28 mouse cellular contexts compared by ENCODE assay signal in genomic region chr9:42863360-42863759, GRCm38 (mm10).
DNase-seq lines count a peak whose midpoint lies in the region; ATAC-seq and TF ChIP-seq lines count a peak whose summit lies in the region.
"Had no signal": no experiment of that assay in that cellular context is flagged by ENCODE, and none has a peak within 500 bp of the region (broad histone marks: within the 10 kb centered on the region; RNA-seq: fewer than 3 reads in every experiment).

No protein-coding gene starts in this region.

- peaks cover 31% of the 10 kb centered on the region for H3K4me1 ChIP-seq in forebrain, embryonic 13.5 days
- H3K4me1 ChIP-seq in forebrain, embryonic 12.5 days, result peaks cover 27% of the 10 kb centered on the region
- H3K4me1 ChIP-seq in forebrain, postnatal 0 days (ENCODE audit: insufficient read depth), result peaks cover 9% of the 10 kb centered on the region; the same call in 1 of the 2 replicates
- H3K4me1 ChIP-seq: liver, embryonic 12.5 days had no signal

- peaks cover 6% of the 10 kb centered on the region for H3K27me3 ChIP-seq in forebrain, embryonic 13.5 days
- peaks cover 15% of the 10 kb centered on the region for H3K27me3 ChIP-seq in forebrain, embryonic 12.5 days
- no peaks in the 10 kb centered on the region for H3K27me3 ChIP-seq in forebrain, postnatal 0 days (ENCODE audit: insufficient read depth, low read length)
- H3K27me3 ChIP-seq: limb, embryonic 13.5 days; liver, embryonic 12.5 days had no signal

- no peak for TF ChIP-seq POLR2A in brain, embryonic 14.5 days (IDR thresholded peaks at IDR 0.05; ENCODE audit: borderline replicate concordance, extremely low read depth, insufficient read depth, insufficient read length, poor library complexity, severe bottlenecking)

- ATAC-seq in forebrain, embryonic 13.5 days, result peak; percentile 30; the same call in 1 of the 2 replicates
- ATAC-seq in forebrain, embryonic 12.5 days (ENCODE audit: low FRiP score), result no peak
- ATAC-seq in forebrain, postnatal 0 days, result peak; percentile 88
- ATAC-seq: hindbrain, embryonic 16.5 days; intestine, embryonic 16.5 days; liver, embryonic 12.5 days; Patski had no signal

- no peak overlapping the region for H3K9ac ChIP-seq in forebrain, embryonic 13.5 days
- no peak overlapping the region for H3K9ac ChIP-seq in forebrain, embryonic 12.5 days
- H3K9ac ChIP-seq in forebrain, postnatal 0 days, result no peak overlapping the region
- H3K9ac ChIP-seq: heart, embryonic 13.5 days; limb, embryonic 13.5 days; liver, embryonic 12.5 days; midbrain, embryonic 12.5 days had no signal

- DNase-seq in layer of hippocampus, adult 2 months (ENCODE audit: low spot score in 2 of 2), result no peak
- DNase-seq in layer of hippocampus, postnatal 25 days (ENCODE audit: extremely low spot score in 1 of 2, low spot score in 1 of 2), result no peak
- DNase-seq in brain, embryonic 14.5 days (ENCODE audit: low read depth), result peak; percentile 74
- peak; percentile 70 for DNase-seq in forebrain, postnatal 0 days
- DNase-seq in thymus, postnatal 10 days (ENCODE audit: low spot score in 2 of 2), result no peak
- DNase-seq: adrenal gland, postnatal 36 days; B cell, adult 2 months; cerebellum, adult 11 months; cerebellum, adult 9-11 months; gastrocnemius, postnatal 36 days; heart, adult 2 months; heart, postnatal 14 days; kidney, adult 9 months; kidney, postnatal 14 days; layer of hippocampus, postnatal 36 days; lung, adult 18-20 months; lung, postnatal 10 days; thymus, postnatal 36 days had no signal

- TF ChIP-seq CTCF in layer of hippocampus, adult 2 months (conservative IDR thresholded peaks at IDR 0.05), result no peak
- no peak for TF ChIP-seq CTCF in brain, embryonic 14.5 days (IDR thresholded peaks at IDR 0.05; ENCODE audit: borderline replicate concordance, extremely low read depth, insufficient read depth, insufficient read length)
- TF ChIP-seq CTCF in forebrain, postnatal 0 days (IDR thresholded peaks at IDR 0.05; ENCODE audit: low read depth), result no peak

- H3K4me3 ChIP-seq in forebrain, embryonic 13.5 days, result no peak overlapping the region
- H3K4me3 ChIP-seq in forebrain, embryonic 12.5 days (replicated peaks), result no peak overlapping the region
- no peak overlapping the region for H3K4me3 ChIP-seq in layer of hippocampus, adult 2 months
- no peak overlapping the region for H3K4me3 ChIP-seq in forebrain, postnatal 0 days (ENCODE audit: low read depth, low read length)
- H3K4me3 ChIP-seq: heart, adult 2 months; heart, embryonic 13.5 days; limb, embryonic 13.5 days; liver, embryonic 12.5 days; midbrain, embryonic 12.5 days had no signal

- no peak overlapping the region for H3K27ac ChIP-seq in forebrain, embryonic 13.5 days
- no peak overlapping the region for H3K27ac ChIP-seq in forebrain, embryonic 12.5 days
- H3K27ac ChIP-seq in layer of hippocampus, adult 2 months, result peak overlapping the region; percentile 36; the same call in 1 of the 2 replicates
- H3K27ac ChIP-seq in forebrain, postnatal 0 days (ENCODE audit: low read depth, low read length), result peak overlapping the region; percentile 17
- H3K27ac ChIP-seq: heart, adult 2 months; heart, embryonic 13.5 days; limb, embryonic 13.5 days; liver, embryonic 12.5 days; midbrain, embryonic 12.5 days had no signal

- H3K36me3 ChIP-seq in forebrain, embryonic 13.5 days (ENCODE audit: poor library complexity, severe bottlenecking), result no peaks in the 10 kb centered on the region
- no peaks in the 10 kb centered on the region for H3K36me3 ChIP-seq in forebrain, embryonic 12.5 days (replicated peaks)
- no peaks in the 10 kb centered on the region for H3K36me3 ChIP-seq in forebrain, postnatal 0 days (ENCODE audit: insufficient read depth)
- H3K36me3 ChIP-seq: G1E; heart, embryonic 13.5 days; limb, embryonic 13.5 days; liver, embryonic 12.5 days; midbrain, embryonic 12.5 days had no signal

- 36% methylated on average over 5 of the region's 5 CpGs for WGBS in forebrain, embryonic 13.5 days
- WGBS in forebrain, embryonic 12.5 days, result 61% methylated on average over 5 of the region's 5 CpGs
- WGBS in forebrain, postnatal 0 days, result 29% methylated on average over 5 of the region's 5 CpGs

- no peaks in the 10 kb centered on the region for H3K9me3 ChIP-seq in forebrain, embryonic 13.5 days (replicated peaks)
- no peaks in the 10 kb centered on the region for H3K9me3 ChIP-seq in forebrain, embryonic 12.5 days
- H3K9me3 ChIP-seq in forebrain, postnatal 0 days (ENCODE audit: low read length), result no peaks in the 10 kb centered on the region
- H3K9me3 ChIP-seq: heart, embryonic 13.5 days; limb, embryonic 13.5 days; liver, embryonic 12.5 days; midbrain, embryonic 12.5 days had no signal

- H3K4me2 ChIP-seq in forebrain, embryonic 13.5 days, result no peak overlapping the region
- H3K4me2 ChIP-seq in forebrain, embryonic 12.5 days, result no peak overlapping the region
- no peak overlapping the region for H3K4me2 ChIP-seq in forebrain, postnatal 0 days (ENCODE audit: low read depth)
- H3K4me2 ChIP-seq: heart, embryonic 13.5 days; limb, embryonic 13.5 days; liver, embryonic 12.5 days; midbrain, embryonic 12.5 days had no signal

Comparison
In these comparisons a context has a peak if more than half of its experiments do, and no peak if none do; other contexts are left out.
1. H3K27ac ChIP-seq: peak in layer of hippocampus, adult 2 months (single experiment) and forebrain, postnatal 0 days (single experiment); none in forebrain, embryonic 13.5 days (single experiment) and forebrain, embryonic 12.5 days (single experiment).
2. DNase-seq: peak in brain, embryonic 14.5 days (single experiment) and forebrain, postnatal 0 days (single experiment); none in layer of hippocampus, adult 2 months (0 of 2), layer of hippocampus, postnatal 25 days (0 of 2) and thymus, postnatal 10 days (0 of 2).